Mouse (Mus musculus): ENCODE measurements around the gene Mllt10. TPM values are rescaled to one million over a fixed set of nuclear protein-coding genes. Genes with fewer than 3 reads are reported as not detected.
"Not testable (repeated sequence)": the region's sequence is repeated elsewhere in the genome, so short reads cannot be mapped to it uniquely, and the experiment has no call there.

The Mllt10 gene
- polyA plus RNA-seq, 1 experiment from 2014 or later = 17.0 TPM

DNA sequence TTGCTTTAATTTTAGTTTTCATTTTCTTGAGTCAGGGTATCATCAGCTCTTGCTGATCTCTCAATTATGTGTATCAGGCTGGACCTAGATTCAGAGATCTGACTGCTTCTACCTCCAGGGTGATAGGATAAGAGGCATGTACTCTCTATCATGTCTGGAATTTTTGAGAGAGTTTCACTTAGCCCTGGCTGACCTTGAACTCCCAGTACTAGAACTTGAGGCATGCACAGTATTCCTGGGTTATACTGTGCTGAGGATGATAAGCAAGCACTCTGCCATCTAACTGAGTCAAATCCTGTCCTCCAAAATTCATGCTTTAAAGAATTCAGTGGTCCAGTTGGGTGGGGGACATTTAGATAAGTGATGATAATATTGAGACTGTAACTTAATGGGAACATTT is 11.4 kb downstream of the Mllt10 start:
- Histone ChIP-seq H3K36me3 (ENCODE audit: inconsistent target) (peaks cover 7% of the 10 kb centered on the region; the same call in 1 of the 2 replicates), H3K27ac (no peak overlapping the region), H3K4me3 (ENCODE audit: inconsistent target) (no peak overlapping the region), H3K79me2 (ENCODE audit: inconsistent target) (peaks cover 61% of the 10 kb centered on the region)

DNA sequence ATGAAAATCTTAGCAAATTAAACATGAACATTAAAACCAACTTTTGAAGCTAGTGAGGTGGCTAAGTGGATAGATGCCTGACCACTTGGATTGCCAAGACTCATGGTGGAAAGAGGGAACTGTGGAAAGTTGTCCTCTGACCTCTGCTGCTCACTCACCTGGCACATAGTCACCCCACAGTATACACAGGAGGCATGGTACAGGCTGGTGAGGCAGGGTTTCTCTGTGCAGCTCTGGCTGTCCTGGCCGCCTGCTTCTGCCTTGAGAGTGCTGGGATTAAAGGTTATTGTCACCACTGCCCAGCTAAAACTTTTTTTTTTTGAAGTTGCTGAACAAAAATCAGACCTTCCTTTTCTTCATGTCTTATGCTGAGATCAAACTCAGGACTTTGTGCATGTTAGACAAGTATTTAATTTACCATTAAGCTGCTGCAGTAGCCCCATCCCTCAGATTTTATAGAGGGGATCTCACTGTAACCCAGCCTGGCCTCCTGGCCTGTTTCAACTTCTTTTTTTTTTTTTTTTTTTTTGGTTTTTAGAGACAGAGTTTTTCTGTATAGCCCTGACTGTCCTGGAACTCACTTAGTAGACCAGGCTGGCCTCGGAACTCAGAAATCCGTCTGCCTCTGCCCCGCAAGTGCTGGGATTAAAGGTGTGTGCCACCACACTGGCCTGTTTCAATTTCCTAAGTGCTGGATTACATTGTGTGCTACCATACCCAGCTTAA is 13.2 kb downstream of the Mllt10 start:
- 100% methylated on average over 4 of the region's 4 CpGs for WGBS (ENCODE audit: missing documents)
- peaks cover 17% of the 10 kb centered on the region; the same call in 1 of the 2 replicates for H3K36me3 ChIP-seq (ENCODE audit: inconsistent target)
- no peak overlapping the region for H3K27ac ChIP-seq
- H3K4me3 ChIP-seq (ENCODE audit: inconsistent target) = no peak overlapping the region
- peaks cover 79% of the 10 kb centered on the region for H3K79me2 ChIP-seq (ENCODE audit: inconsistent target)

DNA sequence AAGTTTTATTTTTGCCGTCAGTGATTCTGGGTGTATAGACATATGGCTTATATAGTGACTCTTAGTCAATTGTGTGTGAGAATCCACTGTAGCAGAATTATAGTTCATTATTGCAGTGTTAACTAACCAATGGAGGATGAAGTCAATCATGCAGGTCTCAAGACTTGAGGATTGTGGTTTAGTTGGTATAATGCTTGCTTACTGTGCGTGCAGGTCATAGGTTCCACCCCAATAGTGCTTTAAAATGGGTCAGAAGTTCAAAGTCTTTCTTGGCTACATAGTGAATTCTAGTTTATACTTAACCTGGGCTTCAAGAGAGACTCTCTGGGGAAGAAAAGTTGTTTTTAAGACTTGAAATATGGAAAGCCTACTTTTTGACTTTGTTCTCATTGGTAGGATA is 16.9 kb downstream of the Mllt10 start:
- WGBS (ENCODE audit: missing documents) = 83% methylated on average over 2 of the region's 2 CpGs
- H3K4me3 ChIP-seq (ENCODE audit: inconsistent target) = no peak overlapping the region
- peaks cover 41% of the 10 kb centered on the region; the same call in 1 of the 2 replicates for H3K36me3 ChIP-seq (ENCODE audit: inconsistent target)
- peaks cover 100% of the 10 kb centered on the region for H3K79me2 ChIP-seq (ENCODE audit: inconsistent target)
- H3K27ac ChIP-seq = no peak overlapping the region

DNA sequence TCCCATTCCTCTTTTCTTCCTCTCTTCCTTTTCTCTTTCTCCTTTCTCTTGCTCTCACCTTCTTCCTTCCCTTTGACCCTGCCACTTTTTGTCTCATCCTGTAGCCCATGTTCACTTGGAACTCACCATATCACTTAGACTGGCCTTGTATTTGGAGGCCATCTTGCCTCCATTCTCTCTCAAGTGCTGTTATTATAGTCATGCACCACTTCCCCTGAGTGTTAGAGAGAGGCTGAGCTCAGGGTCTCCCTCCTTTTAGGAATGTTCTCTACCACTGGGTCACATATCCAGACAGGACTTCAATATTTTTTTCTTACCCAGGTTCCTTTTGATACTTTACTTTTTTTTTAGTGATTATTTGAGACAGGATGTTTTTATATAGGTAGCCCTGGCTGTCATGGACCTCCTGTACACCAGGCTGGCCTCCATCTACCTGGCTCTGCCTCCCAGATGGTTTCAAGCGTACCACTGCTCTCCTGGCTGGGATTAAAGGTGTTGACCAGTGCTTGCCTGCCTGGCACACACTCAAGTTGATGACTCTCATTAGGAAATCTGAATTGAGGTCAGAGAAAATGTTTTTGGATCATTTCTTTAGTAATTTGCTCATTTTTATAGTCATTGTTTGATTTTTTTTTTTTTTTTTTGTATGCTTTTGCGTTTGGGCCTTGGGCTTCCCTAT is 25.3 kb downstream of the Mllt10 start:
- Histone ChIP-seq H3K79me2 (ENCODE audit: inconsistent target) (peaks cover 96% of the 10 kb centered on the region), H3K36me3 (ENCODE audit: inconsistent target) (peaks cover 45% of the 10 kb centered on the region), H3K4me3 (ENCODE audit: inconsistent target) (no peak overlapping the region), H3K27ac (no peak overlapping the region)
- 92% methylated on average over 2 of the region's 2 CpGs for whole genome bisulfite sequencing (ENCODE audit: missing documents)

GRCm38 (mm10) chr2:18087695-18088094 is 32.7 kb downstream of the Mllt10 start:
- not testable (repeated sequence) for H3K27ac ChIP-seq; H3K4me3 ChIP-seq (ENCODE audit: inconsistent target)
- Histone ChIP-seq H3K79me2 (ENCODE audit: inconsistent target) (peaks cover 78% of the 10 kb centered on the region), H3K36me3 (ENCODE audit: inconsistent target) (peaks cover 55% of the 10 kb centered on the region)
- WGBS (ENCODE audit: missing documents) = 86% methylated on average over 3 of the region's 3 CpGs

DNA sequence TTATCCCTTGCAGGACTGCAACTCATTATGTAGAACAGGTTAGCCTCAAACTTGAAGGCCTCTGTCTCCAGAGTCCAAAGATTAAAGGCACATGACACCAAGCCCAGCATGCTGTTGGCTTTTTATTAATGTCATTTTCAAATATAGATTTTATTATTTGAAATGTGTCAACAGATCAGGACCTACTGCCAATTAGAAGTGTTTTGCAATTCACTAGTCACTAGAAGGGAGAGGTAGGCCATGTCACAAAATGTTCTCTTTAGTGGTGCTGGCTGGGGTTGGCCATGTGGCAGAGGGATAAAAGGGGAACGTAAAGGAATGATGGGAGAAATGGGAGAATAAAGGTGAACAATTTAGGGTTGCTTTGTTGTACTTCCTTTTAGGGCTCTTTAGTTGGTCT is 38.8 kb downstream of the Mllt10 start:
- WGBS (ENCODE audit: missing documents) = 100% methylated on average over 1 of the region's 1 CpGs
- H3K36me3 ChIP-seq (ENCODE audit: inconsistent target) = peaks cover 12% of the 10 kb centered on the region; the same call in 1 of the 2 replicates

GRCm38 (mm10) chr2:18094319-18094718 is 39.3 kb downstream of the Mllt10 start:
- Histone ChIP-seq H3K4me3 (ENCODE audit: inconsistent target) (no peak overlapping the region), H3K79me2 (ENCODE audit: inconsistent target) (peaks cover 100% of the 10 kb centered on the region), H3K36me3 (ENCODE audit: inconsistent target) (peaks cover 12% of the 10 kb centered on the region; the same call in 1 of the 2 replicates), H3K27ac (no peak overlapping the region)

More for the DNA sequence above, 38.8 kb downstream of the Mllt10 start:
- H3K79me2 ChIP-seq (ENCODE audit: inconsistent target) = peaks cover 100% of the 10 kb centered on the region
- no peak overlapping the region for H3K27ac ChIP-seq
- H3K4me3 ChIP-seq (ENCODE audit: inconsistent target) = no peak overlapping the region

DNA sequence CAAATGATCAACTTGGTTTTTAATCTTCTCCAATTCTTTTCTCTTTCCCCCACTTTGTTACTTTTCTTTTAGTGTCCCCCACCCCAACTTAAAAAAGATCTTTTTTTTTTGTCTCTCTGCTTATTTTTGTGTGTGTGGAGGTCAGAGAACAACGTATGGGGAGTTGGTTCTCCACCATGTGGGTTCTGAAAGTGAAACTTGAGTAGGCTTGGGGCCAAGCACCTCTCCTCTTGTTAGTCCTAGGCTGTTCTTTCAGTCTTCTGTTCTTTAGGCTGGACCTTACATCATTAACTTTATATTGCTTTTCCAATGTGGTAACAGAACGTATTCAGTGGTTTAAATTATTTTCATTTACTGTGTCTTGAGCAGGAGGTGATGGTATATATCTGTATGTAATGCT is 40.8 kb downstream of the Mllt10 start:
- H3K36me3 ChIP-seq (ENCODE audit: inconsistent target) = peaks cover under 1% of the 10 kb centered on the region; the same call in 1 of the 2 replicates
- peaks cover 100% of the 10 kb centered on the region for H3K79me2 ChIP-seq (ENCODE audit: inconsistent target)
- H3K4me3 ChIP-seq (ENCODE audit: inconsistent target) = no peak overlapping the region
- 43% methylated on average over 2 of the region's 2 CpGs for WGBS (ENCODE audit: missing documents)
- no peak overlapping the region for H3K27ac ChIP-seq

DNA sequence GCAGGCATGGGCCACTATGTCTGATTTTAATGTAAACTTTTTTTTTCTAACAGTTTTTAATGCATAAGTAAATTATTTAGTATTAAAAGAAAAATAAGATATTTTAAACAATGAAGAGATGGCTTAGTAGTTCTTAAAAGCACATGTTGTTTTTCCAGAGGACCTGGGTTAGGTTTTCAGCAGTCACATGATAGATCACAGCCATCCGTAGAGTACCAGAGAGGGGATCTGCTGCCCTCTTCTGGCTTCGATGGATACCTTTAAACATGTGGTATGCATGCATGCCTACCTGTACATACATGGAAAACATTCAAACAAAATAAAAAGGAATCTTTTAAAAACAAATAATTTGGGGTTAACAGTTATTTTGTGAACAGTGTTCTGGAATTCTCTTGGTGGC is 45.9 kb downstream of the Mllt10 start:
- Histone ChIP-seq H3K27ac (no peak overlapping the region), H3K79me2 (ENCODE audit: inconsistent target) (peaks cover 94% of the 10 kb centered on the region), H3K36me3 (ENCODE audit: inconsistent target) (no peaks in the 10 kb centered on the region; the same call in 1 of the 2 replicates), H3K4me3 (ENCODE audit: inconsistent target) (no peak overlapping the region)
- WGBS (ENCODE audit: missing documents) = 91% methylated on average over 2 of the region's 2 CpGs

GRCm38 (mm10) chr2:18107561-18107960 is 52.5 kb downstream of the Mllt10 start:
- Histone ChIP-seq H3K79me2 (ENCODE audit: inconsistent target) (peaks cover 92% of the 10 kb centered on the region), H3K36me3 (ENCODE audit: inconsistent target) (no peaks in the 10 kb centered on the region), H3K27ac (no peak overlapping the region), H3K4me3 (ENCODE audit: inconsistent target) (no peak overlapping the region)

- H3K36me3 ChIP-seq (ENCODE audit: inconsistent target) = no peaks in the 10 kb centered on the region
- WGBS (ENCODE audit: missing documents) = 90% methylated on average over 3 of the region's 3 CpGs
Observed at GRCm38 (mm10) chr2:18108214-18108613, 53.2 kb downstream of the Mllt10 start.

DNA sequence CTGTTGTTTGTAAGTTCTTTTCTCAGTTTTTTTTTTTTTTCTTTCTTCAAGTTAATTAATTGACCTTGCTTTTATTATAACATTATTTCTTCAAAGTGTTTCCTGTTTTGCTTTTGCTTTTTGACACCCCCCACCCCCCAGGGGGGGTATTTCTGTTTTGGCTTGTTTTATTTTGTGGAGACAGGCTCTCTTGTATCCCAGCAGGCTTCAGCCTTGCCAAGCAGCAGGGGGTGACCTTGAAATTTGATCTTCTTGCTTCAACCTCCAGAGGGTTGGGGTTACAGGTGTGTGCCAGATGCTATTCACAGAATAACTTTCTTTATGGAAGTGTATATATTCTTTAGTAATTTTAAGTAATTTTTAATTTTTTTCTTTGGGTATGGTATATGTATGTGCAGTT is 56.4 kb downstream of the Mllt10 start:
- Histone ChIP-seq H3K4me3 (ENCODE audit: inconsistent target) (no peak overlapping the region), H3K27ac (no peak overlapping the region), H3K79me2 (ENCODE audit: inconsistent target) (peaks cover 99% of the 10 kb centered on the region), H3K36me3 (ENCODE audit: inconsistent target) (no peaks in the 10 kb centered on the region)

More at GRCm38 (mm10) chr2:18108214-18108613, 53.2 kb downstream of the Mllt10 start:
- no peak overlapping the region for H3K27ac ChIP-seq
- H3K4me3 ChIP-seq (ENCODE audit: inconsistent target) = no peak overlapping the region
- H3K79me2 ChIP-seq (ENCODE audit: inconsistent target) = peaks cover 92% of the 10 kb centered on the region

- Histone ChIP-seq H3K79me2 (ENCODE audit: inconsistent target) (peaks cover 98% of the 10 kb centered on the region), H3K27ac (no peak overlapping the region), H3K36me3 (ENCODE audit: inconsistent target) (no peaks in the 10 kb centered on the region), H3K4me3 (ENCODE audit: inconsistent target) (no peak overlapping the region)
- WGBS (ENCODE audit: missing documents) = 90% methylated on average over 3 of the region's 3 CpGs
Observed at GRCm38 (mm10) chr2:18116432-18116831, 61.4 kb downstream of the Mllt10 start.

DNA sequence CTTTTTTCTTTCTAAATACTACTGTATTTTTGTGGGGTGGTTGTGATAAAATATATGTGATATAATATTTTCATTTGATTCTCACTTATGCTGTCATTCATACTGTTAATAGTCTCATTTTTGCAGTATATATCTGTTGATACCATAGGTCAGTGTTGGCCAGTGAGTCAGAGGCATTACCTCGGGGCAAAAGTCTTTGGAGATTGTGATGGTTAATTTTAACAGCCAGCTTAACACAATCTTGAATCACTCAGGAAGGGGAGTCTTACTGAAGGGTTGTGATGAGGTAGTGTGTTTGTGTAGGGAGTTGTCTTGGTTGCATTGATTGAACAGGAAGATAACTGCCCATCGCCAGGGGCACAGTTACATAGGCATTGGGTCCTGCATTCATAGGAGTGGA is 83.1 kb downstream of the Mllt10 start:
- 94% methylated on average over 2 of the region's 2 CpGs for WGBS (ENCODE audit: missing documents)
- Histone ChIP-seq H3K79me2 (ENCODE audit: inconsistent target) (peaks cover 6% of the 10 kb centered on the region; the same call in 1 of the 2 replicates), H3K27ac (no peak overlapping the region), H3K4me3 (ENCODE audit: inconsistent target) (no peak overlapping the region), H3K36me3 (ENCODE audit: inconsistent target) (peaks cover 13% of the 10 kb centered on the region; the same call in 1 of the 2 replicates)

DNA sequence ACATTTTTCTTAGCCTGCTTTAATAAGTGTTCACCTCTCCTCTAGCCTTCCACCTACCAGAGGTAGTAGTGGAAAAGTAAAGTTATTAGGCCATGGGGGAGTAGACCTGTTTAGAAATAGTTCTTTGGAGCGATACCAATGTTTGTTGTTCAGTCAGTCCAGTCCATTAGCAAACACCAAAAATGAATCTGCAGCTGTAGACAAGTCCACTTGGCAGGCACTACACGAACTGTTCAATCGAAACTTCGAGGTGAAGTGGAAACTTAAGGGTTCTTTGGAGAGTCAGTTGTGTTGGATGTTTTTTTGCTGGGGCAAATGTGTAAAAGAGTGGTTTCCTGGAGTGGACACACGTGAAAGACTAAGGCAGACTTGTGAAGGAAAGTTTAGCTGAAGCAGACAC is 84.6 kb downstream of the Mllt10 start:
- peaks cover 13% of the 10 kb centered on the region; the same call in 1 of the 2 replicates for H3K36me3 ChIP-seq (ENCODE audit: inconsistent target)
- no peak overlapping the region for H3K27ac ChIP-seq
- WGBS (ENCODE audit: missing documents) = 91% methylated on average over 5 of the region's 5 CpGs
- H3K4me3 ChIP-seq (ENCODE audit: inconsistent target) = no peak overlapping the region
- no peaks in the 10 kb centered on the region for H3K79me2 ChIP-seq (ENCODE audit: inconsistent target)

Measured in macrophage (primary cell).